Mouse (Mus musculus) forebrain, embryonic 11.5 days (tissue): ENCODE measurements at regions not wholly inside any gene's neighbourhood (a gene's known extent, or its start where the extent isn't known, plus 50 kb on each side); places are given as distances from the start of the nearest gene placed in this dataset.
A peak's percentile ranks its signal among the peaks of the same experiment; 100 is the strongest.

Experiments used
- ATAC-seq: fragments of 200-750 bp; cut with Nextera tagmentation; replicated peaks from 2 replicates; pipeline ENCODE4 v1.8.0; 2017; ENCODE audit warnings: moderate TSS enrichment; ENCODE audit not compliant: low FRiP score
- DNase-seq: peaks from one replicate; pipeline ENCODE4 v3.0.0-alpha.2; 2017; ENCODE audit warnings: low spot score
- H3K27ac ChIP-seq: fragments of 300-500 bp; sonication (generic); 2 replicates; pipeline ENCODE4 v1.5.1; 2014; ENCODE audit warnings: low read depth, low read length
- H3K27me3 ChIP-seq: fragments of 300-500 bp; sonication (generic); 2 replicates; pipeline ENCODE4 v1.6.1; 2014; ENCODE audit warnings: mild to moderate bottlenecking, low read length, mixed read lengths; ENCODE audit not compliant: control insufficient read depth, insufficient read depth
- H3K36me3 ChIP-seq: fragments of 300-500 bp; sonication (generic); 2 replicates; pipeline ENCODE4 v1.6.1; 2014; ENCODE audit warnings: mild to moderate bottlenecking, low read length, moderate library complexity, mixed read lengths; ENCODE audit not compliant: control insufficient read depth, insufficient read depth
- H3K4me1 ChIP-seq: fragments of 300-500 bp; sonication (generic); replicated peaks from 2 replicates; pipeline ENCODE4 v1.6.1; 2014; ENCODE audit warnings: low read length, mixed read lengths; ENCODE audit not compliant: control insufficient read depth, insufficient read depth
- H3K4me2 ChIP-seq: fragments of 300-500 bp; sonication (generic); 2 replicates; pipeline ENCODE4 v1.6.1; 2014; ENCODE audit warnings: low read depth, mild to moderate bottlenecking, low read length, moderate library complexity, mixed read lengths; ENCODE audit not compliant: severe bottlenecking
- H3K4me3 ChIP-seq: fragments of 300-500 bp; sonication (generic); 2 replicates; pipeline ENCODE4 v1.5.1; 2014; ENCODE audit warnings: low read depth, low read length
- H3K9ac ChIP-seq: fragments of 300-500 bp; sonication (generic); 2 replicates; pipeline ENCODE4 v1.6.1; 2014; ENCODE audit warnings: low read length
- H3K9me3 ChIP-seq: fragments of 300-500 bp; sonication (generic); 2 replicates; pipeline ENCODE4 v1.6.1; 2016; ENCODE audit warnings: low read length, mixed read lengths; ENCODE audit not compliant: control insufficient read depth
- WGBS: fragments of 180-500 bp; shearing (Covaris S2); extraction: QIAGEN DNeasy Blood & Tissue Kit; methylation state at CpG from one replicate; pipeline ENCODE4 v1.1.7; 2014; 5-methylcytosine and 5-hydroxymethylcytosine counted together

- no peak overlapping the region for H3K4me3 ChIP-seq
- no peak overlapping the region for H3K27ac ChIP-seq
- H3K36me3 ChIP-seq: no peaks in the 10 kb centered on the region
- ATAC-seq (0 out of 2 replicates have a peak, but pooled peaks have one; percentile 15), DNase-seq (no peak)
- H3K4me1 ChIP-seq: no peaks in the 10 kb centered on the region; the same call in 1 of the 2 replicates
- 3% methylated on average over 17 of the region's 17 CpGs for WGBS
- no peak overlapping the region for H3K4me2 ChIP-seq
- no peak overlapping the region for H3K9ac ChIP-seq
- H3K9me3 ChIP-seq: no peaks in the 10 kb centered on the region
- H3K27me3 ChIP-seq: peaks cover 66% of the 10 kb centered on the region
Measured at GRCm38 (mm10) chr6:51178799-51179398, 253.6 kb upstream of the Nfe2l3 start.

GRCm38 (mm10) chr6:51179741-51180537 is 252.5 kb upstream of the Nfe2l3 start:
- H3K9me3 ChIP-seq: no peaks in the 10 kb centered on the region
- peaks cover 64% of the 10 kb centered on the region for H3K27me3 ChIP-seq
- DNase-seq (no peak), ATAC-seq (no peak)
- no peaks in the 10 kb centered on the region for H3K4me1 ChIP-seq
- no peak overlapping the region for H3K4me3 ChIP-seq
- H3K9ac ChIP-seq: no peak overlapping the region
- WGBS: 9% methylated on average over 17 of the region's 17 CpGs
- H3K36me3 ChIP-seq: no peaks in the 10 kb centered on the region
- H3K4me2 ChIP-seq: no peak overlapping the region
- H3K27ac ChIP-seq: no peak overlapping the region

GRCm38 (mm10) chr6:51180881-51181875 is 251.3 kb upstream of the Nfe2l3 start:
- Histone ChIP-seq H3K4me3 (no peak overlapping the region), H3K4me2 (no peak overlapping the region), H3K36me3 (no peaks in the 10 kb centered on the region), H3K9ac (no peak overlapping the region), H3K27ac (no peak overlapping the region), H3K4me1 (no peaks in the 10 kb centered on the region), H3K9me3 (no peaks in the 10 kb centered on the region), H3K27me3 (peaks cover 66% of the 10 kb centered on the region)
- no peak for ATAC-seq
- no peak for DNase-seq
- 6% methylated on average over 11 of the region's 11 CpGs for WGBS

GRCm38 (mm10) chr6:51181905-51182304 is 250.6 kb upstream of the Nfe2l3 start:
- 23% methylated on average over 10 of the region's 10 CpGs for WGBS
- H3K36me3 ChIP-seq: no peaks in the 10 kb centered on the region
- H3K4me1 ChIP-seq: no peaks in the 10 kb centered on the region
- no peak overlapping the region for H3K4me3 ChIP-seq
- H3K27ac ChIP-seq: no peak overlapping the region
- no peak overlapping the region for H3K4me2 ChIP-seq
- peaks cover 66% of the 10 kb centered on the region for H3K27me3 ChIP-seq
- H3K9me3 ChIP-seq: no peaks in the 10 kb centered on the region
- DNase-seq (no peak), ATAC-seq (no peak)
- no peak overlapping the region for H3K9ac ChIP-seq

- H3K4me3 ChIP-seq: no peak overlapping the region
- ATAC-seq (no peak), DNase-seq (no peak)
- H3K27ac ChIP-seq: no peak overlapping the region
- H3K9ac ChIP-seq: no peak overlapping the region
- peaks cover 67% of the 10 kb centered on the region for H3K27me3 ChIP-seq
- H3K36me3 ChIP-seq: no peaks in the 10 kb centered on the region
- 9% methylated on average over 5 of the region's 5 CpGs for WGBS
- H3K4me2 ChIP-seq: no peak overlapping the region
- H3K4me1 ChIP-seq: no peaks in the 10 kb centered on the region
- H3K9me3 ChIP-seq: no peaks in the 10 kb centered on the region
Measured at GRCm38 (mm10) chr6:51182771-51183284, 249.6 kb upstream of the Nfe2l3 start.

GRCm38 (mm10) chr6:51183576-51184420 is 248.7 kb upstream of the Nfe2l3 start:
- H3K27ac ChIP-seq: no peak overlapping the region
- no peaks in the 10 kb centered on the region for H3K9me3 ChIP-seq
- no peak overlapping the region for H3K9ac ChIP-seq
- no peak overlapping the region for H3K4me3 ChIP-seq
- WGBS: under 1% methylated on average over 21 of the region's 21 CpGs
- H3K4me1 ChIP-seq: no peaks in the 10 kb centered on the region
- no peak overlapping the region for H3K4me2 ChIP-seq
- ATAC-seq (no peak), DNase-seq (no peak)
- H3K27me3 ChIP-seq: peaks cover 74% of the 10 kb centered on the region
- no peaks in the 10 kb centered on the region for H3K36me3 ChIP-seq

GRCm38 (mm10) chr6:51184500-51184899 is 248.0 kb upstream of the Nfe2l3 start:
- ATAC-seq: no peak
- H3K4me1 ChIP-seq: no peaks in the 10 kb centered on the region
- DNase-seq: no peak
- H3K27ac ChIP-seq: no peak overlapping the region
- no peak overlapping the region for H3K4me3 ChIP-seq
- no peaks in the 10 kb centered on the region for H3K9me3 ChIP-seq
- peaks cover 75% of the 10 kb centered on the region for H3K27me3 ChIP-seq
- H3K9ac ChIP-seq: no peak overlapping the region
- 3% methylated on average over 3 of the region's 3 CpGs for WGBS
- H3K36me3 ChIP-seq: no peaks in the 10 kb centered on the region
- H3K4me2 ChIP-seq: no peak overlapping the region
